Mouse (Mus musculus) forebrain, embryonic 12.5 days (tissue): ENCODE results near the gene Rmi2. TPM values are rescaled to one million over a fixed set of nuclear protein-coding genes. Genes with fewer than 3 reads are reported as not detected.
A peak's percentile ranks its signal among the peaks of the same experiment; 100 is the strongest.
"Not testable (repeated sequence)": the region's sequence is repeated elsewhere in the genome, so short reads cannot be mapped to it uniquely, and the experiment has no call there.

Source experiments
- ATAC-seq: fragments of 200-750 bp; cut with Nextera tagmentation; 2 replicates; pipeline ENCODE4 v1.8.0; 2017; ENCODE audit warnings: moderate TSS enrichment; ENCODE audit not compliant: low FRiP score
- H3K27ac ChIP-seq: fragments of 300-500 bp; sonication (generic); 2 replicates; pipeline ENCODE4 v1.5.1; 2016; ENCODE audit warnings: mild to moderate bottlenecking
- H3K27me3 ChIP-seq: fragments of 300-500 bp; sonication (generic); 2 replicates; pipeline ENCODE4 v1.6.1; 2016; ENCODE audit warnings: mild to moderate bottlenecking
- H3K36me3 ChIP-seq: fragments of 300-500 bp; sonication (generic); replicated peaks from 2 replicates; pipeline ENCODE4 v1.6.1; 2016; ENCODE audit warnings: mild to moderate bottlenecking
- H3K4me1 ChIP-seq: fragments of 300-500 bp; sonication (generic); 2 replicates; pipeline ENCODE4 v1.6.1; 2016
- H3K4me2 ChIP-seq: fragments of 300-500 bp; sonication (generic); 2 replicates; pipeline ENCODE4 v1.6.1; 2016; ENCODE audit warnings: mild to moderate bottlenecking, moderate library complexity
- H3K4me3 ChIP-seq: fragments of 300-500 bp; sonication (generic); replicated peaks from 2 replicates; pipeline ENCODE4 v1.5.1; 2016; ENCODE audit warnings: mild to moderate bottlenecking
- H3K9ac ChIP-seq: fragments of 300-500 bp; sonication (generic); 2 replicates; pipeline ENCODE4 v1.6.1; 2016; ENCODE audit warnings: mild to moderate bottlenecking
- H3K9me3 ChIP-seq: fragments of 300-500 bp; sonication (generic); 2 replicates; pipeline ENCODE4 v1.6.1; 2016
- WGBS: fragments of 180-500 bp; shearing (Covaris S2); methylation state at CpG from one replicate; pipeline ENCODE4 v1.1.7; 2016; 5-methylcytosine and 5-hydroxymethylcytosine counted together
- polyA plus RNA-seq: library from polyadenylated mRNA; unstranded; fragments of >200 nt; fragmentation: Nextera tagmentation; extraction: Ambion mirVana; gene quantifications from 2 replicates; pipeline ENCODE4 v1.2.1, GENCODE M21; 2016

Rmi2 gene
- polyA plus RNA-seq, 1 experiment from 2014 or later, result 4.0 TPM

GRCm38 (mm10) chr16:10850905-10851304 lies 16.0 kb downstream of the Rmi2 start:
- H3K9ac ChIP-seq, result no peak overlapping the region
- no peaks in the 10 kb centered on the region for H3K27me3 ChIP-seq
- H3K4me2 ChIP-seq, result no peak overlapping the region
- H3K36me3 ChIP-seq, result no peaks in the 10 kb centered on the region
- WGBS, result 53% methylated on average over 4 of the region's 4 CpGs
- no peak overlapping the region for H3K4me3 ChIP-seq
- no peaks in the 10 kb centered on the region for H3K9me3 ChIP-seq
- no peak for ATAC-seq
- H3K4me1 ChIP-seq, result peaks cover 7% of the 10 kb centered on the region; the same call in 1 of the 2 replicates
- H3K27ac ChIP-seq, result no peak overlapping the region

- not testable (repeated sequence) for H3K4me3 ChIP-seq, H3K27ac ChIP-seq, H3K9me3 ChIP-seq, ATAC-seq, H3K4me1 ChIP-seq, H3K36me3 ChIP-seq, H3K9ac ChIP-seq, H3K27me3 ChIP-seq, H3K4me2 ChIP-seq
- WGBS, result 95% methylated on average over 10 of the region's 10 CpGs
These were observed 17.4 kb downstream of the Rmi2 start for GRCm38 (mm10) chr16:10852216-10852615.

- Histone ChIP-seq H3K9me3 (no peaks in the 10 kb centered on the region), H3K4me3 (no peak overlapping the region), H3K4me2 (no peak overlapping the region), H3K27ac (no peak overlapping the region), H3K4me1 (no peaks in the 10 kb centered on the region), H3K27me3 (no peaks in the 10 kb centered on the region), H3K36me3 (no peaks in the 10 kb centered on the region; the same call in 1 of the 2 replicates), H3K9ac (no peak overlapping the region)
- WGBS, result 92% methylated on average over 7 of the region's 7 CpGs
- ATAC-seq, result no peak
These were observed 24.9 kb downstream of the Rmi2 start for GRCm38 (mm10) chr16:10859726-10860245.

- Histone ChIP-seq H3K27ac (no peak overlapping the region), H3K4me2 (no peak overlapping the region), H3K9ac (no peak overlapping the region), H3K4me3 (no peak overlapping the region), H3K9me3 (no peaks in the 10 kb centered on the region), H3K36me3 (no peaks in the 10 kb centered on the region; the same call in 1 of the 2 replicates), H3K27me3 (no peaks in the 10 kb centered on the region), H3K4me1 (no peaks in the 10 kb centered on the region)
- no peak for ATAC-seq
- WGBS, result 79% methylated on average over 3 of the region's 3 CpGs
These were observed 26.5 kb downstream of the Rmi2 start for GRCm38 (mm10) chr16:10861408-10861807.

GRCm38 (mm10) chr16:10864833-10865591 lies 30.2 kb downstream of the Rmi2 start:
- Histone ChIP-seq H3K27ac (no peak overlapping the region), H3K36me3 (0 out of 2 replicates have a peak, but pooled peaks cover 3% of the 10 kb centered on the region), H3K4me2 (no peak overlapping the region), H3K4me3 (no peak overlapping the region), H3K4me1 (no peaks in the 10 kb centered on the region), H3K9me3 (no peaks in the 10 kb centered on the region), H3K27me3 (no peaks in the 10 kb centered on the region), H3K9ac (no peak overlapping the region)
- no peak for ATAC-seq
- WGBS, result 91% methylated on average over 6 of the region's 6 CpGs

- Histone ChIP-seq H3K4me1 (no peaks in the 10 kb centered on the region), H3K27ac (no peak overlapping the region), H3K36me3 (0 out of 2 replicates have a peak, but pooled peaks cover 3% of the 10 kb centered on the region), H3K27me3 (no peaks in the 10 kb centered on the region), H3K9ac (no peak overlapping the region), H3K4me3 (no peak overlapping the region), H3K9me3 (no peaks in the 10 kb centered on the region), H3K4me2 (no peak overlapping the region)
- no peak for ATAC-seq
These were observed 30.7 kb downstream of the Rmi2 start for GRCm38 (mm10) chr16:10865592-10865987.

- H3K4me2 ChIP-seq, result no peak overlapping the region
These were observed 32.0 kb downstream of the Rmi2 start for GRCm38 (mm10) chr16:10866841-10867240.

GRCm38 (mm10) chr16:10867501-10867900 lies 32.6 kb downstream of the Rmi2 start:
- H3K9me3 ChIP-seq, result no peaks in the 10 kb centered on the region
- H3K27ac ChIP-seq, result no peak overlapping the region
- WGBS, result 90% methylated on average over 2 of the region's 2 CpGs
- H3K4me3 ChIP-seq, result no peak overlapping the region
- H3K4me1 ChIP-seq, result no peaks in the 10 kb centered on the region
- H3K27me3 ChIP-seq, result no peaks in the 10 kb centered on the region
- H3K4me2 ChIP-seq, result no peak overlapping the region
- 0 out of 2 replicates have a peak, but pooled peaks cover 3% of the 10 kb centered on the region for H3K36me3 ChIP-seq
- no peak for ATAC-seq
- H3K9ac ChIP-seq, result no peak overlapping the region

More at GRCm38 (mm10) chr16:10866841-10867240, 32.0 kb downstream of the Rmi2 start:
- ATAC-seq, result no peak
- 92% methylated on average over 8 of the region's 8 CpGs for WGBS
- Histone ChIP-seq H3K9me3 (no peaks in the 10 kb centered on the region), H3K4me3 (no peak overlapping the region), H3K4me1 (no peaks in the 10 kb centered on the region), H3K27me3 (no peaks in the 10 kb centered on the region), H3K27ac (no peak overlapping the region), H3K36me3 (0 out of 2 replicates have a peak, but pooled peaks cover 3% of the 10 kb centered on the region), H3K9ac (no peak overlapping the region)

- Histone ChIP-seq H3K27me3 (no peaks in the 10 kb centered on the region), H3K9me3 (no peaks in the 10 kb centered on the region), H3K4me1 (no peaks in the 10 kb centered on the region), H3K36me3 (0 out of 2 replicates have a peak, but pooled peaks cover 3% of the 10 kb centered on the region), H3K27ac (no peak overlapping the region), H3K4me2 (no peak overlapping the region), H3K4me3 (no peak overlapping the region), H3K9ac (no peak overlapping the region)
- ATAC-seq, result no peak
- WGBS, result 36% methylated on average over 11 of the region's 11 CpGs
These were observed 33.1 kb downstream of the Rmi2 start for GRCm38 (mm10) chr16:10867904-10868440.

- WGBS, result 68% methylated on average over 4 of the region's 4 CpGs
- no peak overlapping the region for H3K4me2 ChIP-seq
These were observed 36.1 kb downstream of the Rmi2 start for GRCm38 (mm10) chr16:10870969-10871368.

GRCm38 (mm10) chr16:10872825-10873360 lies 38.0 kb downstream of the Rmi2 start:
- H3K4me1 ChIP-seq, result no peaks in the 10 kb centered on the region; the same call in 1 of the 2 replicates
- H3K9ac ChIP-seq, result no peak overlapping the region
- H3K4me2 ChIP-seq, result no peak overlapping the region
- H3K9me3 ChIP-seq, result no peaks in the 10 kb centered on the region
- H3K36me3 ChIP-seq, result no peaks in the 10 kb centered on the region
- 0 out of 2 replicates have a peak, but pooled peaks cover 6% of the 10 kb centered on the region for H3K27me3 ChIP-seq
- WGBS, result 68% methylated on average over 4 of the region's 4 CpGs
- H3K4me3 ChIP-seq, result no peak overlapping the region
- no peak for ATAC-seq
- H3K27ac ChIP-seq, result no peak overlapping the region

More at GRCm38 (mm10) chr16:10870969-10871368, 36.1 kb downstream of the Rmi2 start:
- 0 out of 2 replicates have a peak, but pooled peaks cover 3% of the 10 kb centered on the region for H3K36me3 ChIP-seq
- no peak overlapping the region for H3K27ac ChIP-seq
- H3K9ac ChIP-seq, result no peak overlapping the region
- no peaks in the 10 kb centered on the region for H3K9me3 ChIP-seq
- no peak overlapping the region for H3K4me3 ChIP-seq
- H3K27me3 ChIP-seq, result 0 out of 2 replicates have a peak, but pooled peaks cover 6% of the 10 kb centered on the region
- no peak for ATAC-seq
- H3K4me1 ChIP-seq, result no peaks in the 10 kb centered on the region

GRCm38 (mm10) chr16:10873654-10874053 lies 38.8 kb downstream of the Rmi2 start:
- Histone ChIP-seq H3K27ac (no peak overlapping the region), H3K4me3 (no peak overlapping the region), H3K9ac (no peak overlapping the region), H3K4me2 (no peak overlapping the region), H3K27me3 (0 out of 2 replicates have a peak, but pooled peaks cover 6% of the 10 kb centered on the region), H3K4me1 (no peaks in the 10 kb centered on the region; the same call in 1 of the 2 replicates), H3K9me3 (no peaks in the 10 kb centered on the region), H3K36me3 (no peaks in the 10 kb centered on the region)
- ATAC-seq, result peak; percentile 65
- 7% methylated on average over 5 of the region's 5 CpGs for WGBS
